Mouse (Mus musculus): ENCODE measurements at regions not wholly inside any gene's neighbourhood (a gene's known extent, or its start where the extent isn't known, plus 50 kb on each side); places are given as distances from the start of the nearest gene placed in this dataset.

DNA sequence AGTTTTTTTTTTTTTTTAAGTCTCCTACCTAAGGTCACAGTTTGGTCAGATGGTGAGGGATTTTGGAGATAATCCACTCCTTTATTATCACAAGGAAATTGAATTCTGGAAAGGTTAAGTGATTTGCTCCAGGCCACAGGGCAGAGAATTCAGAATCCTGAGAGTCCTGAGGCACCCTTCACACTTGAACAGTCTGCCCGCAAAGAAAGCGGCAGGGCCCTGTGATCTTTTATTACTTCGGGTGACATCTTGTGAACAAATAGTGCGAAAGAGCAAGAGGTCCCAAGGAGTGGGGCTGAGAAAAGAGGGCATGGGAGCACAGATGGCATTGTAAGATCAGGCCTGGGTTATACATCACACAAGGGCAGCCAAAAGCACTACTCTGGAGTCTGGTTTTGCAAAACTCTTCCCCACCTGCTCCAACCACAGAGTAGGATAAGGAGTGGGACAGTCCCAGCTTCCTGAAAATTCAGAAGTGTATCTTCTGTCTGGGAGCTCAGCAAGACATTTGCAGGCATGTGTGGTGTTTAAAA lies 150.5 kb upstream of the Wdr11 start:
- DNase-seq (ENCODE audit: low read depth, low spot score), result no peak

DNA sequence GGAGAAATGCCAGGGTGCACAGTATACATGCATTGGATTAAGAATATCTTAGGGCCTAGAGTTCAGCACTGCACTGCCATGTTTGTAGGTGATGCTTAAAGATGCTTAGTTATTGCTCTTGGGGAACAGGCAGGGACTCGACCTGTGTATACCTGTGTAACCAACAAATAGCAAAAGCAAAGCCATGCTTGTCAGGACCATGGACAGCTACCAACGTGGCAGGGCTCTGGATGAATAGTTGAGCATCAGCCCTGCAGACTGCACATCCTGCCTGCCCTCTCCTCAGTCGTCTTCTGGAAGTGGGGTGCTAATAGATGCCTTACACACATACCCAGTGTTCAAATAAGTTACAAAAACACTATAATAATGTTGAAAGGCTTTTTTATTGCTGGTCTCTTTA lies 122.2 kb upstream of the Wdr11 start:
- DNase-seq (ENCODE audit: low read depth, low spot score), result no peak

DNA sequence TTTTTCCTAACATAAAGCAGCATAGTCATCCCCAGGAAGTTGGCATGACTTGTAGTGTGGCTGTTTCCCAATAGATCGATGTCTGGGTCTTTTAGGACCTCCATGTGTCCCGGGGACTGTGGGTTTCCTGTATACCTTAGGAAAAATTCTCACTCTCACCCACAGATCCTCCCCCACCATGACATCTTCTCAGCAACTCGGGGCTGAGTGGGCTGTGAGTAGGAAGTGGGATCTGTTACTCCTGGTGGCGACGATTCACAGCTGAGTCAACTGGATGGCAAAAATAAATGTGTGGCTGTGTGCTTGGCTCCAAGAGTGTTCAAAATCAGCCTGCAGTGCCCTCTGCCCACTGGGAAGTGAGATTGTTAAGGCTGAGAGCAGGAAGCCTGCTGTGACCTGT lies 107.9 kb upstream of the Wdr11 start:
- no peak for DNase-seq (ENCODE audit: low read depth, low spot score)

DNA sequence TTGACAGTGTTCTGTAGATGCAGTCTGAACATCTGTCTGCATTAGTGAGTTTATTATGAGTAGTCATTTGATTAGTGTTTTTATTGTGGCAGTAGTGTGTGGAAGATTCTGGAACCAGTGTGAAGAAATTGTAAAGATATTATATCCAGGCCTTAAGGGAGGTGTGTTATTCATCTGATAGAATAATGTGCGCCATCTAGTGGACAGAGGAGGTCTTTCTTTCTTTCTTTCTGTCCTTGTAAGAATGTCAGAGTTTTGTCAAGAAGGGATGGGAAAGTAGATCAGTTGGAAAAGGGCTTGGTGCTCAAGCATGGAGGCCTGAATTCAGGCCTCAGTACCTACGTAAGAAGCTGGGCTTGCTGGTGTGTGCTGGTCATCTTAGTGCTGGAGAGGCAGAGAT lies 84.8 kb upstream of the Wdr11 start:
- peak; percentile 5 for DNase-seq (ENCODE audit: low read depth, low spot score)

DNA sequence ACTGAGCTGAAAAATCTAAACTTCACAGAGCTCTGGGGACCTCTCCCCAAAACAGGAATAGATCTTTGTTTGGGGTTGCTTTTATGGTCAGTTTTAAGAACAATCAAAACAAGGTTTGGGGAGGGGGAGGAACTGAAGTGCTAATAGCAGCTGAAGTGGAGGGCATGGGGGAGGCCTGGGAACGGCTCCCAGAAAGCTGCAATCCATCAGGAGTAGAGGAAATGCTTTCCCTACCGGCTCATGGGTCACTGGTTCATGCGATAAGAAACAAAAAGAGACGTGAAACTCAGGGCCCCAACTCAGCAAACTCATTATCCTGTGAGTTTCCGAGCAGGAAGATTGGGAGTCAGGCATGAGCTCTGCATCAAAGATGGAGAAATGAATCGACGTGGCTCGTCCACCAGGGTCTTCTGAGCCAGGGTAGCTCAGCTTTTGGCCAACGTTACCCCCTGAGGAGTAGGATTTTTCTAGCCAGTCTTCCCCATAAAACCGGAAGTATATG lies 82.0 kb upstream of the Wdr11 start:
- no peak for DNase-seq (ENCODE audit: low read depth, low spot score)

DNA sequence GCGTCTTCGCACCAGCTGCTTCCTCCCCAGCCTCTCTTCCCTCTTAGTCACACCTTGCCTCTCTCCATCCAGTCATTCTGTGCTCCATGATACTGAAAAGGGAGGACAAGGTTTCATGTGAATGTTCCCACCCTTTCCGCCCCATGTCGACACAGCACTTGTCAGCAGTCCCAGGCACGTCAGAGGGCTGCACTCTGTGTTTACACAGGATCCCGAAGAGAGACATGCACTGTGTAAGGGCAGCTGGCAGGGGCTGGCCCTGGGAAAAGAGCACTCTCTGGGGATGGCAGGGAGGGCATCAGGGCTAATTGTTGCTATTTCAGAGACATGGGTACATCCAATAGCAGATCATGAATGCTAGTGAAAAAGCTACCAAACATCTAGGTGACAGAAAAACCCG lies 77.0 kb upstream of the Wdr11 start:
- no peak for DNase-seq (ENCODE audit: low read depth, low spot score)

DNA sequence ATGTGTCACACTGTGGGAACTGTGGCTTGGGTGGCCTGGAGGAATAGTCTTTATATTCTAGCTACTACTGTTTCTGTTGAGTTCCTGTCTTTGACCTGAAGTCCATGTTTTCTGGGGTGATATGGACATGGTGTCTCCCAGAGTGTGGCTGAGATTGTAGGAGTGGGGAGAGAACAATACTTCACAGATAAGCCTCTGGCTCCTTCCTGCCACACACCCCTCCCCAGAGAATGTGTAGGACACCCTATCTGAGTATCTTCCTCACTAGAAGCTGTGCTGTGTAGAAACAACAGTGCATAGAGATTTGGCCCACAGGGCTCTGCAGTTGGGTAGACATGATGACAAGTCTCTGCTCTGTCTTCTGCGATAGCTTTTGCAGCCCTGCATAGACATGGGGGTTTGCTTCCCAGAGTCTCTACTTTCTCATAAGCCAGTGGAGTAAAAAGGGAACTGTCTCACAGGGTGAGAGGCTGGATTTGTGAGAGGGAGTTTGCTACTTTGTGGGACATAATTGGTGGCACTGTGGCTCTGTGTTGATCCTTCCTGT lies 67.2 kb upstream of the Wdr11 start:
- no peak for DNase-seq (ENCODE audit: low read depth, low spot score)

DNA sequence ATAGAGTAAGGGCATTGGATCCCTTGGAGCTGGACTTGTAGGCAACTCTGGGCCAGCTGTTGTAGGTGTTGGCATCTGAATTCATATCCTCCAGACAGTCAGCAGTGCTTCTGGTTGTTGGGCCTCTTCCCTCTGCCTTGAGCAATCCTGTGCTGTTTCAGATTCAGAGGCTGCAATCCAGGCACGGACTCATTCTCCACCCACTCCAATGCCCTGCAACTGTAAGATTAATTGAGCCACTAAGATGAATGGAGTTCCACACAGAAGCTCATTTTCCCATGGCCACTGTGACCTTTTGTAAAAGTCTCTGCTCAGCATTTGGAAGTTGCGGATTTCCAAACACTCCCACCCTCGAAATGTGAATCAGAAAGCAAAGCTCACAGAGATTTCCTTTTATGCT lies 65.7 kb upstream of the Wdr11 start:
- DNase-seq (ENCODE audit: low read depth, low spot score), result no peak

DNA sequence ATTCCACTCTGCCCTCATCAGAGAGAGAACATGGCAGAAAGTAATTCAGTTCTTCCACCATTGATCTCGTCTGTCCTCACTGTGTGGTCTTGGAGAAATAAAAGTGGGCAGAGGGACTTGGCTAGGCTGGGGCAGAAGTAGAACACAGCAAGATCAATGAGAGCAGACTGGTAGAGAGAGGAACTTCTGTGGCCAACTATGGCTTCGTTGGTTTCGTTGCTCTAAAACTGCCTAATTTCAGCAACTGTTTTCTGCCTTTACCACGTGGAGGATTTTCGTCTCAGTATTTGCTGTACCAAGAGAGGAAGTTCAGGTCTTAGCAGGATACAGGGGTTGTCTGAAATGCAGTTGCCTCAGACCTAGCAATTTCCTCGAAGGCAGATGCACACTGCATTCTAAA lies 63.4 kb upstream of the Wdr11 start:
- no peak for DNase-seq (ENCODE audit: low read depth, low spot score)

DNA sequence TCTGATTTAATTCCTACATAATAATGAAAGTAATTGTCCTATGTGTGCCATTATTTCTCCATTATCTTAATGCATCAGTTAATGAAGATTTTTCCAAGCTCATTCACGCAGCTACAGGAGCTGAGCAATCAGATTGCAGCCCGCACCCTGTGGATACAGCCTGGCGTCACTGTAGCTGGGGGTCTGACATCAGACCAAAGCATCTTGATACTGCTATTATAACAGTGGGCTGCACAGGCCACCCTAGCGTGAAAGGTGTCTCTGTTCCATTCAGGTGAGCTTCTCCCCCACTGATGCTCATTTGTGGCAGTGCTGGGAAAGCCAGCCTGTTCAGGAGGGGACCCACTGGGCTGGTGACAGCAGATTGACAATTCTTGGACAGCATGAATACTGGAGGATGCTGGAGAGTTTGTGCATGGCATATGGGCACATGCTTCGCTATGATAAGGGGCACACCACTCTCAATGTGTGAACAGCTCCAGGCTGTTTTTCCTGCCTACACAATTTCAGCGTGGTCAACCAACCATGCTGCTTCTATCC lies 58.2 kb upstream of the Wdr11 start:
- DNase-seq (ENCODE audit: low read depth, low spot score), result no peak
